Mouse (Mus musculus): ENCODE measurements around the gene Hmcn2.

GRCm38 (mm10) chr2:31416968-31417367 is 102.8 kb downstream of the Hmcn2 start:
- TF ChIP-seq MYOG (IDR thresholded peaks at IDR 0.05; ENCODE audit: control insufficient read depth, extremely low read depth, insufficient read length): no peak
- TF ChIP-seq MAX (IDR thresholded peaks at IDR 0.05): no peak
- TF ChIP-seq CTCF (IDR thresholded peaks at IDR 0.05; ENCODE audit: control insufficient read depth, insufficient read depth, insufficient read length): no peak
- TF ChIP-seq USF1 (IDR thresholded peaks at IDR 0.05; ENCODE audit: low read depth): no peak
- no peak for TF ChIP-seq CEBPB (IDR thresholded peaks at IDR 0.05; ENCODE audit: low read depth)
- no peak for TF ChIP-seq MYOD1 (IDR thresholded peaks at IDR 0.05; ENCODE audit: control insufficient read depth, insufficient read length, low read depth)

Measured in C2C12 (cell line).